Mouse (Mus musculus) neural tube, embryonic 11.5 days (tissue): ENCODE measurements at regions not wholly inside any gene's neighbourhood (a gene's known extent, or its start where the extent isn't known, plus 50 kb on each side); places are given as distances from the start of the nearest gene placed in this dataset.
A peak's percentile ranks its signal among the peaks of the same experiment; 100 is the strongest.

Experiments
- ATAC-seq: fragments of 200-750 bp; cut with Nextera tagmentation; 2 replicates; pipeline ENCODE4 v1.8.0; 2017; ENCODE audit warnings: moderate number of reproducible peaks, mild to moderate bottlenecking, moderate TSS enrichment, moderate library complexity; ENCODE audit not compliant: insufficient read depth, low FRiP score, low TSS enrichment
- DNase-seq: peaks from one replicate; pipeline ENCODE4 v3.0.0-alpha.2; 2015; ENCODE audit warnings: low spot score
- H3K27ac ChIP-seq: fragments of 300-500 bp; sonication (generic); 2 replicates; pipeline ENCODE4 v1.5.1; 2014; ENCODE audit warnings: low read depth, mild to moderate bottlenecking, low read length
- H3K27me3 ChIP-seq: fragments of 300-500 bp; sonication (generic); 2 replicates; pipeline ENCODE4 v1.6.1; 2014; ENCODE audit warnings: mild to moderate bottlenecking, low read length, mixed read lengths; ENCODE audit not compliant: control insufficient read depth, insufficient read depth
- H3K36me3 ChIP-seq: fragments of 300-500 bp; sonication (generic); 2 replicates; pipeline ENCODE4 v1.6.1; 2014; ENCODE audit warnings: mild to moderate bottlenecking, low read length, moderate library complexity, mixed read lengths; ENCODE audit not compliant: control insufficient read depth, insufficient read depth
- H3K4me1 ChIP-seq: fragments of 300-500 bp; sonication (generic); 2 replicates; pipeline ENCODE4 v1.6.1; 2014; ENCODE audit warnings: low read length, mixed read lengths; ENCODE audit not compliant: control insufficient read depth, insufficient read depth
- H3K4me2 ChIP-seq: fragments of 300-500 bp; sonication (generic); 2 replicates; pipeline ENCODE4 v1.6.1; 2014; ENCODE audit warnings: low read depth, mild to moderate bottlenecking, moderate library complexity
- H3K4me3 ChIP-seq: fragments of 300-500 bp; sonication (generic); 2 replicates; pipeline ENCODE4 v1.5.1; 2014; ENCODE audit warnings: low read depth, low read length
- H3K9ac ChIP-seq: fragments of 300-500 bp; sonication (generic); 2 replicates; pipeline ENCODE4 v1.6.1; 2014; ENCODE audit warnings: mild to moderate bottlenecking, low read length
- H3K9me3 ChIP-seq: fragments of 300-500 bp; sonication (generic); 2 replicates; pipeline ENCODE4 v1.6.1; 2016; ENCODE audit warnings: low read length; ENCODE audit not compliant: control insufficient read depth
- WGBS: fragments of 180-500 bp; shearing (Covaris S2); extraction: QIAGEN DNeasy Blood & Tissue Kit; methylation state at CpG from one replicate; pipeline ENCODE4 v1.1.7; 2014; 5-methylcytosine and 5-hydroxymethylcytosine counted together

GRCm38 (mm10) chr6:8831204-8831603, 52.9 kb upstream of the Ica1 start:
- no peaks in the 10 kb centered on the region for H3K27me3 ChIP-seq
- ATAC-seq (no peak), DNase-seq (peak; percentile 15)
- 45% methylated on average over 2 of the region's 2 CpGs for WGBS
- no peak overlapping the region for H3K27ac ChIP-seq
- no peak overlapping the region for H3K4me2 ChIP-seq
- H3K4me3 ChIP-seq: no peak overlapping the region
- no peaks in the 10 kb centered on the region for H3K9me3 ChIP-seq
- no peak overlapping the region for H3K9ac ChIP-seq
- H3K4me1 ChIP-seq: no peaks in the 10 kb centered on the region
- H3K36me3 ChIP-seq: no peaks in the 10 kb centered on the region

GRCm38 (mm10) chr6:8832924-8833323, 54.6 kb upstream of the Ica1 start:
- Histone ChIP-seq H3K4me2 (no peak overlapping the region), H3K36me3 (no peaks in the 10 kb centered on the region), H3K9me3 (no peaks in the 10 kb centered on the region), H3K9ac (no peak overlapping the region), H3K4me3 (no peak overlapping the region), H3K4me1 (no peaks in the 10 kb centered on the region), H3K27me3 (no peaks in the 10 kb centered on the region), H3K27ac (no peak overlapping the region)
- WGBS: 86% methylated on average over 1 of the region's 1 CpGs
- ATAC-seq (no peak), DNase-seq (no peak)

DNA sequence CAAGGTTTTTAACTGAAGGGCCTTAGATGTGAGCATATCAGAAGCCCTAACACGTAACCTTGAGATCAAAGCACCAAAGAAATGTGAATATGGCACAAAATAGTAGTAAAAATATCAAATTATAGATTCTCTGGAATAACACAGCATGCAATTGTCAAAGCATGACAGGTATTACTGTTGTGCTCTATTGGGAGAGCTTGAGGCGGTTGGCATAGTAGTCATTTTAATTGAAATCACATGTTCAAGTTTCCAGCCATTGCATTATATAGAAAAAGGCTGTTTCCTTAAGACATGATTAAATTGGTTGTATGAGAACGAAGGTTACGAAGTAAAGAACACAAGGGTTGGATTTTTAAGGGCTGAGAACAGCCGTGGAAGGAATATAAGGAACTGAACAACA, 75.4 kb upstream of the Ica1 start:
- Histone ChIP-seq H3K4me2 (no peak overlapping the region), H3K27ac (no peak overlapping the region), H3K4me1 (no peaks in the 10 kb centered on the region), H3K9ac (no peak overlapping the region), H3K9me3 (no peaks in the 10 kb centered on the region), H3K27me3 (no peaks in the 10 kb centered on the region), H3K4me3 (no peak overlapping the region), H3K36me3 (no peaks in the 10 kb centered on the region)
- ATAC-seq (no peak), DNase-seq (no peak)
- WGBS: 89% methylated on average over 5 of the region's 5 CpGs

- no peak for DNase-seq
- WGBS: 60% methylated on average over 2 of the region's 2 CpGs
- Histone ChIP-seq H3K27ac (no peak overlapping the region), H3K9me3 (no peaks in the 10 kb centered on the region), H3K4me1 (no peaks in the 10 kb centered on the region), H3K36me3 (no peaks in the 10 kb centered on the region), H3K4me2 (no peak overlapping the region), H3K4me3 (no peak overlapping the region), H3K9ac (no peak overlapping the region), H3K27me3 (no peaks in the 10 kb centered on the region)
- no peak for ATAC-seq
Observed at GRCm38 (mm10) chr6:8860581-8860980, 82.3 kb upstream of the Ica1 start.

GRCm38 (mm10) chr6:8863843-8864620, 84.2 kb upstream of the Nxph1 start:
- Histone ChIP-seq H3K27ac (no peak overlapping the region), H3K4me1 (no peaks in the 10 kb centered on the region), H3K4me3 (no peak overlapping the region), H3K36me3 (no peaks in the 10 kb centered on the region), H3K9me3 (no peaks in the 10 kb centered on the region), H3K4me2 (no peak overlapping the region), H3K27me3 (no peaks in the 10 kb centered on the region), H3K9ac (no peak overlapping the region)
- DNase-seq (no peak), ATAC-seq (no peak)
- 60% methylated on average over 8 of the region's 8 CpGs for WGBS

DNA sequence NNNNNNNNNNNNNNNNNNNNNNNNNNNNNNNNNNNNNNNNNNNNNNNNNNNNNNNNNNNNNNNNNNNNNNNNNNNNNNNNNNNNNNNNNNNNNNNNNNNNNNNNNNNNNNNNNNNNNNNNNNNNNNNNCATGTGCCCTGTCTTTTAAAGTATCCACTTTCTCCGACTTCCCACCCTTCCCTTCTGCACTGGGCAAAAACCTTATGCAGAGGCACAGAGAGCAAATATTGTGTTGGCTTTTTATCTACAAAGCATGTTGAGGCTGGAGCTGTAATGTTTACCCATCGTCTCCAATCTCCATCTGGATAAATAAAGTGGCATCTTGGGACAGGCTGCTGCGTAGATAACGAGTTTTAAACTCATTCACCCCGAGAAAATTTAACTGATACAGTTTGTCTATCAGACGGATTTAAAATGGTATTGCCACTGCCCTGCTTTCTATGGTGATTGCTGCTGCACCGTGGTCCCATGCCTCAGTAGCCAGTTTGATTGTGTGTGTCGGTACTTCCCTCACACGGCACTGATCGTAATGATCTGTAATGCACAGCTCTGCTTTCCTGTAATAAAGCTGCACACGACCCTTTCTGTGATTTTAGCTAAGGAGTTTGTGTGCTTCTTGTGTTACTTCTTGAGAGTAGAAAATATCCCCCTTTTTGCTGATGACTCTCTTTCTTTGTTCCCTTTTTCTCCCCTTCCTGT, 70.7 kb upstream of the Nxph1 start:
- H3K27ac ChIP-seq: 0 out of 2 replicates have a peak overlapping the region, but pooled peaks have one; percentile 23
- H3K9ac ChIP-seq: no peak overlapping the region
- 36% methylated on average over 11 of the region's 11 CpGs for WGBS
- H3K4me3 ChIP-seq: no peak overlapping the region
- no peaks in the 10 kb centered on the region for H3K27me3 ChIP-seq
- no peaks in the 10 kb centered on the region for H3K36me3 ChIP-seq
- no peaks in the 10 kb centered on the region for H3K9me3 ChIP-seq
- H3K4me1 ChIP-seq: peaks cover 3% of the 10 kb centered on the region; the same call in 1 of the 2 replicates
- DNase-seq (peak; percentile 29), ATAC-seq (no peak)
- H3K4me2 ChIP-seq: no peak overlapping the region

GRCm38 (mm10) chr6:8893665-8894064, 54.6 kb upstream of the Nxph1 start:
- Histone ChIP-seq H3K9ac (no peak overlapping the region), H3K4me3 (no peak overlapping the region), H3K9me3 (no peaks in the 10 kb centered on the region), H3K4me1 (0 out of 2 replicates have a peak, but pooled peaks cover 3% of the 10 kb centered on the region), H3K27me3 (no peaks in the 10 kb centered on the region), H3K4me2 (no peak overlapping the region), H3K36me3 (no peaks in the 10 kb centered on the region), H3K27ac (no peak overlapping the region)
- 0 out of 2 replicates have a peak, but pooled peaks have one; percentile 31 for ATAC-seq
- 72% methylated on average over 4 of the region's 4 CpGs for WGBS
- no peak for DNase-seq

- Histone ChIP-seq H3K9ac (no peak overlapping the region), H3K27ac (no peak overlapping the region), H3K27me3 (no peaks in the 10 kb centered on the region), H3K9me3 (no peaks in the 10 kb centered on the region), H3K4me1 (0 out of 2 replicates have a peak, but pooled peaks cover 3% of the 10 kb centered on the region), H3K4me3 (no peak overlapping the region), H3K36me3 (no peaks in the 10 kb centered on the region), H3K4me2 (no peak overlapping the region)
- 86% methylated on average over 4 of the region's 4 CpGs for WGBS
- ATAC-seq (no peak), DNase-seq (no peak)
Observed at GRCm38 (mm10) chr6:8896097-8896496, 52.1 kb upstream of the Nxph1 start.

GRCm38 (mm10) chr6:8896822-8897221, 51.4 kb upstream of the Nxph1 start:
- no peaks in the 10 kb centered on the region for H3K36me3 ChIP-seq
- H3K9ac ChIP-seq: no peak overlapping the region
- WGBS: 72% methylated on average over 5 of the region's 5 CpGs
- no peak overlapping the region for H3K4me2 ChIP-seq
- no peaks in the 10 kb centered on the region for H3K9me3 ChIP-seq
- no peak overlapping the region for H3K4me3 ChIP-seq
- 0 out of 2 replicates have a peak, but pooled peaks cover 3% of the 10 kb centered on the region for H3K4me1 ChIP-seq
- ATAC-seq (no peak), DNase-seq (no peak)
- no peaks in the 10 kb centered on the region for H3K27me3 ChIP-seq
- no peak overlapping the region for H3K27ac ChIP-seq
